Mouse (Mus musculus): Measurements from ENCODE around the gene Raver2. TPM values are rescaled to one million over a fixed set of nuclear protein-coding genes. Genes with fewer than 3 reads are reported as not detected.

The Raver2 gene
- polyA plus RNA-seq, 1 experiment from 2014 or later, result 4.4 TPM

DNA sequence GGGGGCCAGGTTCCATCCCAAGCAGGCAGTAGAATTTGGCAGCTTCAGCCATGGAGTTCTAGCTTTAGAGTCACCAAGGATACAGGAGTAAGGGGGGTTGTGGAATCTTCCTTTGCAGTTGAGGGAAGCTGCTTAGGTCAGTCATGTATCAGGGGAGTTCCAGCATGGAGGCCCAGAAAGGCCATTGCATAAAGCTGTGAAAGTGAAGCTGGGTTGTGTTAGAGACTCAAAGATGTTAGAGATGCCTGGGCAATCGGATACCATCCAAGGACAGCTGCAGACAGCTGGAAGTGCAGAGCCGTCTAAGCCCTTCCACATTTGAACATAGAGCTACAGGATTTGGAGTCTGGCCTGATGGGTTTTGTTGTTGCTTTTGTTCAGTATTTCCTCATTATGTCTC lies 25.1 kb upstream of the Raver2 start:
- WGBS, result 77% methylated on average over 2 of the region's 2 CpGs
- Histone ChIP-seq H3K9ac (ENCODE audit: low read length) (no peak overlapping the region), H3K27me3 (ENCODE audit: control insufficient read depth, insufficient read depth, low read length) (no peaks in the 10 kb centered on the region), H3K4me1 (ENCODE audit: control insufficient read depth in 2 of 2, insufficient read depth in 2 of 2, low read length in 2 of 2) (no peaks in the 10 kb centered on the region), H3K9me3 (ENCODE audit: control insufficient read depth, low read length) (no peaks in the 10 kb centered on the region), H3K27ac (replicated peaks in 1 of 2; ENCODE audit: control insufficient read depth in 1 of 2, insufficient read depth in 1 of 2, low read depth in 2 of 2, low read length in 2 of 2) (no peak overlapping the region), H3K36me3 (ENCODE audit: control insufficient read depth, insufficient read depth, low read length) (no peaks in the 10 kb centered on the region), H3K4me3 (ENCODE audit: control insufficient read depth in 1 of 2, insufficient read depth in 1 of 2, low read depth in 1 of 2, low read length in 2 of 2) (no peak overlapping the region), H3K4me2 (ENCODE audit: low read length) (no peak overlapping the region)
- ATAC-seq (ENCODE audit: insufficient number of reproducible peaks, insufficient read depth, low FRiP score, low read depth), result no peak

DNA sequence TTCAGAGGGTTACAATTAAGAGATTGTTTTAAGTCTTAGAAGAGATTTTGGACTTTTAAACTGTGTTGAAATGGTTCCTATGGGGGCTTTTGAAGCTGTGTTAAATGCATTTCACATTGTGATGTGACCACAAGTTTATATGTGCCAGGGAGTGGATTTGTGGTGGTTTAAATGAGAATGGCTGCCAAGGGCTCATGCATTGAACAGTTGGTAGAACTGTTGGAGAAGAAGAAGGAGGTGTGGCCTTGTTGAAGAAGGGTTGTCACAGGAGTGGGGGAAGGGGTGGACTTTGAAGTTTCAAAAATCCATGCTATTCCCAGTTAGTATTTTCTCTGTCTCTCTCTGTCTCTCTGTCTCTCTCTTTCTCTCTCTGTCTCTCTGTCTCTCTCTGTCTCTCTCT lies 24.6 kb upstream of the Raver2 start:
- no peak for ATAC-seq (ENCODE audit: insufficient number of reproducible peaks, insufficient read depth, low FRiP score, low read depth)
- H3K27ac ChIP-seq (replicated peaks in 1 of 2; ENCODE audit: control insufficient read depth in 1 of 2, insufficient read depth in 1 of 2, low read depth in 2 of 2, low read length in 2 of 2), result no peak overlapping the region

GRCm38 (mm10) chr4:101046576-101046975 lies 22.2 kb upstream of the Raver2 start:
- ATAC-seq (ENCODE audit: insufficient number of reproducible peaks, insufficient read depth, low FRiP score, low read depth), result no peak
- H3K4me1 ChIP-seq (ENCODE audit: control insufficient read depth in 2 of 2, insufficient read depth in 2 of 2, low read length in 2 of 2), result no peaks in the 10 kb centered on the region
- H3K27ac ChIP-seq (replicated peaks in 1 of 2; ENCODE audit: control insufficient read depth in 1 of 2, insufficient read depth in 1 of 2, low read depth in 2 of 2, low read length in 2 of 2), result no peak overlapping the region
- no peaks in the 10 kb centered on the region for H3K36me3 ChIP-seq (ENCODE audit: control insufficient read depth, insufficient read depth, low read length)
- H3K27me3 ChIP-seq (ENCODE audit: control insufficient read depth, insufficient read depth, low read length), result no peaks in the 10 kb centered on the region
- no peak overlapping the region for H3K4me2 ChIP-seq (ENCODE audit: low read length)
- no peak overlapping the region for H3K9ac ChIP-seq (ENCODE audit: low read length)
- H3K9me3 ChIP-seq (ENCODE audit: control insufficient read depth, low read length), result no peaks in the 10 kb centered on the region
- H3K4me3 ChIP-seq (ENCODE audit: control insufficient read depth in 1 of 2, insufficient read depth in 1 of 2, low read depth in 1 of 2, low read length in 2 of 2), result no peak overlapping the region
- 76% methylated on average over 4 of the region's 4 CpGs for WGBS

More for the DNA sequence above, 24.6 kb upstream of the Raver2 start:
- no peaks in the 10 kb centered on the region for H3K36me3 ChIP-seq (ENCODE audit: control insufficient read depth, insufficient read depth, low read length)
- no peaks in the 10 kb centered on the region for H3K27me3 ChIP-seq (ENCODE audit: control insufficient read depth, insufficient read depth, low read length)
- H3K9me3 ChIP-seq (ENCODE audit: control insufficient read depth, low read length), result no peaks in the 10 kb centered on the region
- H3K4me1 ChIP-seq (ENCODE audit: control insufficient read depth in 2 of 2, insufficient read depth in 2 of 2, low read length in 2 of 2), result no peaks in the 10 kb centered on the region
- H3K4me2 ChIP-seq (ENCODE audit: low read length), result no peak overlapping the region
- no peak overlapping the region for H3K9ac ChIP-seq (ENCODE audit: low read length)
- H3K4me3 ChIP-seq (ENCODE audit: control insufficient read depth in 1 of 2, insufficient read depth in 1 of 2, low read depth in 1 of 2, low read length in 2 of 2), result no peak overlapping the region

DNA sequence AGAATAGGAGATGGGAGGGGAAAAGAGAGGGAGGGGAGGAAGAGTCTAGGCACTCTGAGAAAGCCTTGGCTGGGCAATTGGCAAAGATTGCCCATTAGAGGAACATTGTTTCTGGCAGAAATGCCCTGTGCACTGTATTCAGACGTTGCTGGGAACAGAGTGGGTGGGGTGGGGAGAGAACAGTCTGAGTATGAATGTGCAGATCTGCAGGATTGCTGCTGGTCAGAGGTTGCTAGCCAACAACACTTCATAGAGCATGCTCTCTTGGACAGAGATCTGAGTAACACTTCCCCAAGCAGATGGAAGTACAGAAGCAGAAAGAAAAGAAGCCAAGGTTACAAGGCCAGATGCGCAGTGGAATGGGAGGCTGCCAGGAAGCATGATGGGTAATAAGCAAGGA lies 6.6 kb upstream of the Raver2 start:
- Histone ChIP-seq H3K27ac (replicated peaks in 1 of 2; ENCODE audit: control insufficient read depth in 1 of 2, insufficient read depth in 1 of 2, low read depth in 2 of 2, low read length in 2 of 2) (no peak overlapping the region), H3K4me1 (ENCODE audit: control insufficient read depth in 2 of 2, insufficient read depth in 2 of 2, low read length in 2 of 2) (no peaks in the 10 kb centered on the region), H3K4me2 (ENCODE audit: low read length) (no peak overlapping the region), H3K9me3 (ENCODE audit: control insufficient read depth, low read length) (no peaks in the 10 kb centered on the region), H3K36me3 (ENCODE audit: control insufficient read depth, insufficient read depth, low read length) (no peaks in the 10 kb centered on the region), H3K27me3 (ENCODE audit: control insufficient read depth, insufficient read depth, low read length) (no peaks in the 10 kb centered on the region), H3K9ac (ENCODE audit: low read length) (no peak overlapping the region), H3K4me3 (ENCODE audit: control insufficient read depth in 1 of 2, insufficient read depth in 1 of 2, low read depth in 1 of 2, low read length in 2 of 2) (no peak overlapping the region)
- WGBS, result 65% methylated on average over 2 of the region's 2 CpGs
- ATAC-seq (ENCODE audit: insufficient number of reproducible peaks, insufficient read depth, low FRiP score, low read depth), result no peak

GRCm38 (mm10) chr4:101066401-101066800 lies 2.4 kb upstream of the Raver2 start:
- Histone ChIP-seq H3K27me3 (ENCODE audit: control insufficient read depth, insufficient read depth, low read length) (no peaks in the 10 kb centered on the region), H3K36me3 (ENCODE audit: control insufficient read depth, insufficient read depth, low read length) (no peaks in the 10 kb centered on the region), H3K9ac (ENCODE audit: low read length) (no peak overlapping the region), H3K27ac (replicated peaks in 1 of 2; ENCODE audit: control insufficient read depth in 1 of 2, insufficient read depth in 1 of 2, low read depth in 2 of 2, low read length in 2 of 2) (no peak overlapping the region), H3K9me3 (ENCODE audit: control insufficient read depth, low read length) (no peaks in the 10 kb centered on the region), H3K4me2 (ENCODE audit: low read length) (no peak overlapping the region), H3K4me3 (ENCODE audit: control insufficient read depth in 1 of 2, insufficient read depth in 1 of 2, low read depth in 1 of 2, low read length in 2 of 2) (no peak overlapping the region), H3K4me1 (ENCODE audit: control insufficient read depth in 2 of 2, insufficient read depth in 2 of 2, low read length in 2 of 2) (peaks cover 0 to 4% of the 10 kb centered on the region in 2 experiments; a peak in 2 of 4 replicates)
- WGBS, result 73% methylated on average over 5 of the region's 5 CpGs
- no peak for ATAC-seq (ENCODE audit: insufficient number of reproducible peaks, insufficient read depth, low FRiP score, low read depth)

GRCm38 (mm10) chr4:101069154-101069971 lies 580 bp downstream of the Raver2 start:
- WGBS, result 2% methylated on average over 55 of the region's 55 CpGs
- Histone ChIP-seq H3K27me3 (ENCODE audit: control insufficient read depth, insufficient read depth, low read length) (no peaks in the 10 kb centered on the region), H3K4me1 (ENCODE audit: control insufficient read depth in 2 of 2, insufficient read depth in 2 of 2, low read length in 2 of 2) (peaks cover 0 to 4% of the 10 kb centered on the region in 2 experiments; a peak in 2 of 4 replicates), H3K36me3 (ENCODE audit: control insufficient read depth, insufficient read depth, low read length) (no peaks in the 10 kb centered on the region), H3K27ac (replicated peaks in 1 of 2; ENCODE audit: control insufficient read depth in 1 of 2, insufficient read depth in 1 of 2, low read depth in 2 of 2, low read length in 2 of 2) (no peak overlapping the region; a peak in 1 of 4 replicates), H3K9me3 (ENCODE audit: control insufficient read depth, low read length) (no peaks in the 10 kb centered on the region), H3K4me3 (ENCODE audit: control insufficient read depth in 1 of 2, insufficient read depth in 1 of 2, low read depth in 1 of 2, low read length in 2 of 2) (peak overlapping the region; percentile 51 to 72), H3K9ac (ENCODE audit: low read length) (peak overlapping the region; percentile 76), H3K4me2 (ENCODE audit: low read length) (peak overlapping the region; percentile 78)
- peak; percentile 54; the same call in 1 of the 2 replicates for ATAC-seq (ENCODE audit: insufficient number of reproducible peaks, insufficient read depth, low FRiP score, low read depth)

- no peaks in the 10 kb centered on the region for H3K36me3 ChIP-seq (ENCODE audit: control insufficient read depth, insufficient read depth, low read length)
- H3K9ac ChIP-seq (ENCODE audit: low read length), result no peak overlapping the region
- H3K4me3 ChIP-seq (ENCODE audit: control insufficient read depth in 1 of 2, insufficient read depth in 1 of 2, low read depth in 1 of 2, low read length in 2 of 2), result no peak overlapping the region
- H3K9me3 ChIP-seq (ENCODE audit: control insufficient read depth, low read length), result no peaks in the 10 kb centered on the region
- H3K4me1 ChIP-seq (ENCODE audit: control insufficient read depth in 2 of 2, insufficient read depth in 2 of 2, low read length in 2 of 2), result peaks cover 0 to 4% of the 10 kb centered on the region in 2 experiments; a peak in 2 of 4 replicates
- H3K27ac ChIP-seq (replicated peaks in 1 of 2; ENCODE audit: control insufficient read depth in 1 of 2, insufficient read depth in 1 of 2, low read depth in 2 of 2, low read length in 2 of 2), result no peak overlapping the region
- 80% methylated on average over 4 of the region's 4 CpGs for WGBS
- ATAC-seq (ENCODE audit: insufficient number of reproducible peaks, insufficient read depth, low FRiP score, low read depth), result no peak
- no peak overlapping the region for H3K4me2 ChIP-seq (ENCODE audit: low read length)
- H3K27me3 ChIP-seq (ENCODE audit: control insufficient read depth, insufficient read depth, low read length), result no peaks in the 10 kb centered on the region
Measured at GRCm38 (mm10) chr4:101071570-101071969, 2.8 kb downstream of the Raver2 start.

- Histone ChIP-seq H3K27me3 (ENCODE audit: control insufficient read depth, insufficient read depth, low read length) (no peaks in the 10 kb centered on the region), H3K4me2 (ENCODE audit: low read length) (no peak overlapping the region), H3K9ac (ENCODE audit: low read length) (no peak overlapping the region), H3K4me3 (ENCODE audit: control insufficient read depth in 1 of 2, insufficient read depth in 1 of 2, low read depth in 1 of 2, low read length in 2 of 2) (no peak overlapping the region), H3K4me1 (ENCODE audit: control insufficient read depth in 2 of 2, insufficient read depth in 2 of 2, low read length in 2 of 2) (peaks cover 0 to 4% of the 10 kb centered on the region in 2 experiments; a peak in 1 of 4 replicates), H3K9me3 (ENCODE audit: control insufficient read depth, low read length) (no peaks in the 10 kb centered on the region), H3K27ac (replicated peaks in 1 of 2; ENCODE audit: control insufficient read depth in 1 of 2, insufficient read depth in 1 of 2, low read depth in 2 of 2, low read length in 2 of 2) (no peak overlapping the region), H3K36me3 (ENCODE audit: control insufficient read depth, insufficient read depth, low read length) (no peaks in the 10 kb centered on the region)
- 60% methylated on average over 3 of the region's 3 CpGs for WGBS
- no peak for ATAC-seq (ENCODE audit: insufficient number of reproducible peaks, insufficient read depth, low FRiP score, low read depth)
Measured at GRCm38 (mm10) chr4:101076425-101076824, 7.6 kb downstream of the Raver2 start.

Data from heart, embryonic 14.5 days (tissue).